Mouse (Mus musculus): Measurements from ENCODE around the gene Atg2a.
A peak's percentile ranks its signal among the peaks of the same experiment; 100 is the strongest.
"Not testable (repeated sequence)": the region's sequence is repeated elsewhere in the genome, so short reads cannot be mapped to it uniquely, and the experiment has no call there.

Atg2a gene

DNA sequence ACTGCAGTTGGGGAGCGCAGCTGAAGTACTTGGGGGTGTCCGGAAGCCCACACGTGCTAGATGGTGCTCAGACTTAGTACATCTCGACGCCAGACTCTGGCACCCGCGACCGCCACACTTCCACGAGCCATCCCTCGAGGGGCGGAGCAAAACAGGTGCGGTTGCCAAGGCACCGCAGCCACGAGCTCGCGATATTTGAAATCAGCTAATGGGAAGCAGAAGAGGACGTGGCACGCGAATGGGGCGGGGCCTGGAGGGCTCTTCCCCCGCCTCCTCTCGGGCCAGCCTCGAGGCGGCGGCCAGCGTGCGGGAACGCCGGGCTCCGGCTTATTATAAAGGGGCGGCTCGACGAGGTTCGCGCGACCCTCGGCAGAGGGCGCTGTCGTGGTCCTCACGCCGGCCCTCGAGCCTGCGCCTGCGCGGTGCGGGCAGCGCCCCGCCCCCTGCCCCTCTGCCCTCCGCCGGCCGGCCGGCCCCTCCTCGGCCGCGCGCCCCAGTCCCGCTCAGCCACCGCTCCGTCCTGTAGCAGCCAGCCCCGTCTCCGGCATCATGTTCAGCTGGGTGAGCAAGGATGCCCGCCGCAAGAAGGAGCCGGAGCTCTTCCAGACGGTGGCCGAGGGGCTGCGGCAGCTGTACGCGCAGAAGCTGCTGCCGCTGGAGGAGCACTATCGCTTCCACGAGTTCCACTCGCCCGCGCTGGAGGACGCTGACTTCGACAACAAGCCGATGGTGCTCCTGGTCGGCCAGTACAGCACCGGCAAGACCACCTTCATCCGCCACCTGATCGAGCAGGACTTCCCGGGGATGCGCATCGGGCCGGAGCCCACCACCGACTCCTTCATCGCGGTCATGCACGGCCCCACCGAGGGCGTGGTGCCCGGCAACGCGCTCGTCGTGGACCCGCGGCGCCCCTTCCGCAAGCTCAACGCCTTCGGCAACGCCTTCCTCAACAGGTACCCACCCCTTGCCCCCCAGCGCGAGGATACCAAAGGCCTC is 35.3 kb downstream of the Atg2a start, which contains the start of gene Ehd1:
Gene Ehd1, plus strand, starts transcription at position 300 of the 996 bp plus-strand sequence.
- DNase-seq, result peak; percentile 98 to 99

DNA sequence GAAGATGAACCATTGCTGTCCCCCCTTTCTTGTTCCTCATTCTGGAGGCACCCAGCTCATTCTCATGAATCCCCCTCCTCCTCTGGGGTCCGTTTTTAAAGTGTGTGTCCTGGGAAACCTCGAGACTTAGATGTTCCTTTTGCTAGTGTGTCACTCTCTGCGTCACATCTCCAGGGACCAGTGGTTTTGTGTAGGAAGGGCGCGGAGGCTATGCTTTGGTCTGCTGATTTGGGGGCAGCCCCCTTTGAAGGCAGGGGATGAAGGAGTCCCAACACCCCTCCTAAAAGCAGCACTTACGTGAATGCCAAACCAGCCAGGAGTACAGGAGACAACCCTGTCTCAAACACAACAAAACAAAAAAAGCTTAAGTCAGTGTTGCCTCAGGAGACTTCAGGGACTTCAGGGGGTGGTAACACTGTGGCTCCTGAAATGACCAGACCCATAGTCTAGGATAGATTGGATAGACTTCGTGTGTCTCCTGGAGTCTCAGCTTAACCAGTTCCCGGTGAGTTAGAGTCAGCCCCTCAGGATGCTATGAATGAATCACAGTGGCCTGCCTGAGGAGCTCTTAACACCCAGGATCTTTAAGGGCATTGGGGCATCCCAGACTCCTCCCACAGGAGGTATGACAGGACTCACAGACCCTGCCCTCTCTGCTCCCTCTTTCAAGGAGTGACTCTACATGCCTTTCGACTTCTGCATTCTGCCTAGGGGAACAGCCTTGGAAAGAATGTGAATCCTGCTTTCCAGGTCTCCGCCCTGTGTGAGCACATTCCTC is 36.4 kb downstream of the Atg2a start:
- peak; percentile 64 to 68 for DNase-seq

DNA sequence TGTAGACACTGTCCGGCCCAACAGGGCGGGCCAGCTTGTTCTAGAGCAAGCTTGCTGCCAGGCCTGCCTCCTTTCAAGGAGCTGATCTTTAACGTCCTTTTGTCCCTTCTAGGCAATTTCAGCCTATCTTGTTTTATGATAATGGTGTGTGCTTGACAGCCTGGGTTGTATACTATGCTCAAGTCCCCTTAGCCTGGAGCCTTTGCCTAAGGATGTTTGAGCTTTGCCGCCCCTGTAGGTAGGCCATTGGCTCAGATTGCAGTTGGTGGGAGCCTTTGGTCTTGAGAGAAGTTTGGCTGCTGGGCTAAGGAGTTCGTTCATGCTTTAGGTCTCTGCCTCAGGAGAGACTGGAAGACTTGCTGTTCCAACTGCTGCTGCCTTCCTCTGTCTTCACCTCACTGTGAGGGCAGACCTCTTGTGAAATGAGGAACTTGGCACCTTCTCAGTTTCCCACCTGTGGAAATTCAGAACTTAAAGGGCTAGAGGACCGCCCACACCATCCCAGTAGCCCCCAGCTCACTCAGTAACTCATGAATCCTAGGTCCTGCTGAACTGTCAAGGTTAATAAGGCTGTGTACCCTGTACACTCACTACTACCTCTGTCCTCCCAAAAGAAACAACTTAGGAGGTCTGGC is 37.1 kb downstream of the Atg2a start:
- no peak for DNase-seq

DNA sequence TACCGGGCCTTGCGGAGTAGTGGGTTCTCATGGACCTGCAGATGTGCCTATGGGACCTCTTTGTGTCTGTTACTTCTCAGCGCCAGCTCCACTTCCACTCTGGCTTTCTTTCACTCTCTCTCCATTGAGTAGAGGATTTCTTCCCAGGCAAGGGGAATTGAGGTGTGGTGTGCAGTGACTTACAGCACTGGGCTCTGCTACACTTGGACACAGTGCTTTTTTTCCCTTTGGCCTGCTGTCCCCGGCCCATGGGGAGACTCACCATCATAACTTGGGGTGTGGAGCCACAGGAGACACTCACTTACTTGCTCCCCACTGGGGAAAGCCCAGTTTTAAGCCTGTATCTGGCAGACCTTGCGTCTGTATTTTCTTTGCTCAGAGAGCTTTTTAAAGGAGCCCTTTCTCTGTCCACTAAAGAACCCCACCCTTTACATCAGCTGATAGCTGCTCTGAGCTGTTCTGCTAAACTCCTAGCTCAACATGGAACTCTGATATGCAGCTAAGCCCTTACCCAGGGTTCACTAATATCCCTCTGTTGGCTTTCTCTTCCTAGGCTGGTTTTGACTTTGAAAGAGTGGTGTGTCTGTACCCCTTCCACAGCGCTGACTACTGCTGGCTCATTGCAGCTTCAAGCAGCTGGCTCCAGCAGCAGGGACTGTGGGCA is 38.1 kb downstream of the Atg2a start:
- no peak for DNase-seq

DNA sequence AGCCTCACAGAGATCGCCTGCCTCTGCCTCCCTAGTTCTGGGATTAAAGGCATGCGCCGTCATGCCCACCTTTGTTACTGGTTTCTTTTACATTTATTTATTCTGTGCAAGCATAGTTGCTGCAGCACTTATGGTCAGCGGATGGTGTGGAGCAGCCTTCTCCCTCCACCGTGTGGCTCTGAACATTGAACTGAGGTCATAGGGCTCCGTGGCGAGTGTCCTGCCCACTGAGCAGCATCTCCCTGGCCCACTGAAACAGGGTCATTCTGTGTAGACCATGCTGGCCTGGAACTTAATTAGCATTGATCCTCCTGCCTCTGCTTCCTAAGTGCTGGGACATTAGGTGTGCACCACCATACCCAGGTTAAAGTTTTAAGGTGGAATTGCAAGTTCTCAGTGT is 39.1 kb downstream of the Atg2a start:
- DNase-seq, result no peak

DNA sequence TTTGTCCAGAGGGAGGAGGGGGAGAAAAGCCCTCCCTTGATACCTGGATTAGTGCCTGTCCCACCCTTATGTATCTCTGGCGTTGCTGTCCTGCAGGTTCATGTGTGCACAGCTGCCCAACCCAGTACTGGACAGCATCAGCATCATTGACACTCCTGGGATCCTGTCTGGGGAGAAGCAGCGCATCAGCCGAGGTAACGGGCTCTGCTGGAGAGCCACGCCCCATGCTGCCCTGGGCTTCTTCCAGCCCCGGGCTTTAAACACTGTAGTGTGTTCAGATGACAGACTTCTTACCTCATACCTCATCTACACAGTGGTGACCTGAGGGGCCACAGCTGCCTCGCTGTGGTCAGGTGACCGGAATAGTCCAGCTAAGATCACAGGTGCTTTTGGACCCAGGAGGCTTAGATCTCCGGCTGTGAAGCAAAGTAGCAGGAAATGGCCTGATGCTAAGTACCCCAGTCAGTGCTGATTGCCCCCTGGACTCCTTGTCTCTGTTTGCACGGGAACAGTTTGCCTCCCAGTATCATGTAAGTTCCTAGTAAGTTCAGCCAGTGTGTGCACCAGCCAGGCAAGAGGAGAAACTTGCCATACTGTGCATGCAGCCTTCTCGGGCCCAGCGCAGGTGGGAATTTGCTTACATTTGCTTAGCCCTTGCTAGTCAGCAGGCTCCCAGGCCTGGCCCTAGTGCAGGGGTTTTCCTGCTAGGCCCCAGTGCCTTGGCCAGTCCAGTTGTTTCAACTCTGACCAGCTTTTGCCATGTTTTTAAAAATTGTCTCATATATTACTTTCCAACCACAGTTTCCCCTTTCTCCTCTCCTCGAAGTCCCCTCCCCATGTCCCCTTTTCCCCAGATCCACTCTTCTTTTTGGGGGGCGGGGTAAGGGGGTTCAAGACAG is 39.9 kb downstream of the Atg2a start:
- no peak for DNase-seq

DNA sequence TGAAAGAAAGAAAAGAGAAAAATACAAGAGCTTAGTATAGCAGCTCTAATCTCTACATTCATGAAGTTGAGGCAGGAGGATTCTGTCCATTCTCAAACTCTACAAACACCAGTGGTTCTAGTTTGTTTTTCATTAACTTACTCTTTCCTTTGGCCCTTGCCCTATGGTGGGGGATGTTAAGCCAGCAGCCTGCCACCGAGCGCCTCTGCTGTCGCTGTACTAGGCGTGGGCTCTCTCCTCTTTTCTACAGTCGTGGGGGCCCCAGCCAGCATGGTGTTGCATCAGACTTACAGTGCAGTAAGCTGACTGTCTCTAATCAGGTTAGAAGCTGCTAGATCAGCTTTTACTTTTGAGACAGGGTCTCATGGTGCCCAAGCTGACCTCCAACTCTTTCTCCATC is 41.5 kb downstream of the Atg2a start:
- no peak for DNase-seq

DNA sequence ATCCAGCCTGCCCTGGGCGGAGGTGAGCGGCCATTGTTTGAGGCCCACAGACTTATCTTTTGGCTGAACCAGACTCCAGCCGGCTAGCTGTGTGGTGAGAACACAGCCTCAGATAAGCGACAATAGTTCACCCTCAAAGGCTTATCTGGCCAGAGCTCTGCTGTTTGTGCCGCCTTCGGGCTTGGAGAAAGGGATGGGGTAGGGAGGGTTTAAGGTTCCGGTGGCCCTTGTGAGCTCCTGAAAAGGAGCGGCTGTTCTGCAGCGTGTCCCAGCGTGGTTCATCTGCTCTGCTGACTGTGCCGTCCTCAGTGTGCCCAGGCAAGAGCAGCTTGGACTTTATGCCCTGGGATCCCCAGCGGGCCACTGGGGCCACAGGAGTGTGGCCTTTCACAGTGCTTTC is 43.0 kb downstream of the Atg2a start:
- no peak for DNase-seq

DNA sequence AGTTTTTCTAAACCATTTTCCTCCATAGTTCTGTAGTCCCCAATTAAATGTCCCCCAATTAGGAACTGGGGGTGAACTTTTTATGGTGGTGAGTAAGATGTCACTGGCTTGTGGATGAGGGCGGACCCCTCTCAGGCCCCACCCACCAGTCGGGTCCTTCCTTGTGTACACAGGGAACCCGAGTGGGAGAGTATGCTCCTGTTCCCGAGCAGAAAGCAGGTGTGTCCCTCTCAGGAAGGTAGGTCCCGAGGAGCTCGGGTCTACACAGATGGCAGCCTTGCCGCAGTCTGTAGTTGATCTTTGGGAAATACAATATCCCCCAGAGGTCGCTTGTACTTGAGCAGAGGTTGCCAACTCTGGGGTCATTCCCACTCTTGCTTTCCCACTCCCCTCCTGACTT is 43.8 kb downstream of the Atg2a start:
- DNase-seq, result no peak

DNA sequence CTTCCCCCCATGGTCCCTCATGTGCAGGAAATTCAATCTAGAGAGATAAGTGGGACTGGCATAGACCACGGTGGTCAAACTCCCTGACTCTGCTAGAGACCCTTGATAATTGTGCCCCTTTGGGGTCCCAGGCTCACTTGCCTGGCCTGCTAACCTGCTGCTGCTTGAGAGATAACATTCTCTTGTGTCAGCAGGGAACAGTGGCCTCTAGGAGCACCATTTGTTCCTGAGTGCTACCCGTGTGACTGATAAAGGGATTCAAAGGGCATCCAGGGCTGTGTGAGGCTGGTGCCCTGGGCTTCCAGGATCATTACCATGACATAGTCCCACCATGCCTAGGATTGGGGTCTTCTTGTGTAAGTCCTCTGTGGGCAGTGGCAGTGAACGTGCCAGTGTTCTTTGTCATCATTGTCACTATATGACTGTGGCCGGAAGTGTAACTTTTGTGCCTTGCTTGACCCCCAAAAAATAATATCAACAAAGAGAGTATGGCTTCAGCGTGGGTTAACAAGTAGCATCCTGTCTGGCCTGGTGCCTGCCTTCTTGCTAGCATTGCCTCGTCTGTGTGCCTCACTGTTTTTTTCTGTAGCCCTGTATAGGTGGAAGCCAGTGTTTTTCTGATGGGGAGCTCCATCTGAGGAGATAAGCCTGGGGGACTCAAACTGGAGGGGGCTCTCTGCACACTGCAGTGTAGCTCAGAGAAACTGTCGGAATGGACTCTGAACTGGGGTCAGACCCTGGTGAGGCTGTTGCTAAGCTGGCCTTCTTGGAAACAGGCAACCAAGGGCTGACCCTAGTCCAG is 44.4 kb downstream of the Atg2a start:
- no peak for DNase-seq

DNA sequence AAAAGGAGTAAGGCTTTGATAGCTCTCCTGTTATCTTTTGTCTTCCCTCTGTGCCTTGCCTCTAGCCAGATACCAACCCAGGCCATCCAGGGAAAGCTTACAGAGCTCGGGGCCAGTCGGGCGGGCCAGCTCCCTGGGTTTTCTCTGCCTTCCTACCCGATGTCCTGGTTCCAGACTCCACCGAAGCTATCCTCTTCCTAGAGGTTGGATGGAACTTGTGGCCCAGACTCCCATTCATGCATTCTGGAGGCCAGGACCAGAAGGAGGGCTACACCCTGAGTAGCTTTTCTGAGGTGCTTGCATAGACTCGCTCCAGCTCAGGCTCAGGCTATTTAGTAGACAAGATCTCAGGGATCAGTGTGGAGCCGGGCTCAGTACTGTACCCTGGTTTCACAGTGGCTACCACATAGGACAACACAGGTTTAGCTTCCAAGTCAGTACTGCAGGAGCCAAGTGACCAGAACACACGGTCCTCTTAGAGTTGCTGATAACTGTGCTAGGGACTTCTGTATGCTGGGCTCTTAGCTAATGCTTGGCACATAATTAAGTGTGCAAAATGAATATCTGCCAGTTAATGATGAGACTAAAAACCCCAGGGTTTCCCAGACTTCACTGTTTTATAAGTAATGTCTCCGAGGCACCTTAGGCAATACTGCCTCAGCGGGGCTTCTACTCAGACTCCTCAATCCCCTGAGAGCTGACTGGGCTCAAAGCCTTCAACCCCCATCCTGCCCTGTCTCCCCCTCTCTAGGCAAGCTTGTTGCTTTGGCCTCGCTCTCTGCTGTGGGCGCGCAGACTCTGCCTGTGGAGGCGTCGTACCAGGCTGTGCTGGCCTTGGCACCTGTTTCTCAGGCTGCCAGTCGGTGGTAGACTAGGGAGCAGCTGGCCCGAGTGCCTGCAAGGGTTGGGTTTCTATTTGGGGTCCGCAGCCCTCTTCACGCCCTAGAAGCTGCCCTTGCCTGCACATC is 45.2 kb downstream of the Atg2a start:
- DNase-seq, result peak; percentile 74 to 77

DNA sequence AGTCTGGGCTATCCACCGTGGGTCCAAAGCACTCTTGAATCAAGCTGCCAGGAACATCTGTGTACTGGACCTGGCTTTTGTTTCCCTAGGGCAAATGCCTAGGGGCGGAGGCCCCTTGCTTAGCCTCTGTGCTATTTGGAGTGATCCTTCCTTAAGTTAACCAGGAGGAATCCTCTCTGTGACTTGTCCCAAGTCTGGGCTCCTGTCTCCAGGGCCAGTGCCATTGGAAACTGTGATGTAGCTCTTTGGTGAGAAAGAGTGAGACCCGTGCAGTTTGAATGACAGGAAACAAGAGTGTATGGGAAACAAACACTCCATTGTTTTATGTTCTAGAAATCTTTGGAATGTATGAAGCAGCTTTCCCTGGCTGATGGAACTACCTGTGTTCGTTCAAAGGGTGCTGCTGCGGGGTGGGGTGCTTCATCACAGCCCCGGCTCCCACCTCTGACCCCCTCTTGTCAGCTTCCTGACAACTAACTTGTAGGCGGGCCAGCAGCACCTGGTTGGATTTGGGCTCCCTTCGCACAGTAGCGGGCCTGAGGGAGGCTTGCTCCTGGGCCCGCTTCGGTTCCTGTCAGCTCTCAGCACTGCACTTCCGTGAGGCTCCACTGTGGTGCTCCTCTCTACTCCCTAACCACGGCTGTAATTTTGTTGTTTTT is 46.9 kb downstream of the Atg2a start:
- peak in 1 of 2 experiments; percentile 35 for DNase-seq

DNA sequence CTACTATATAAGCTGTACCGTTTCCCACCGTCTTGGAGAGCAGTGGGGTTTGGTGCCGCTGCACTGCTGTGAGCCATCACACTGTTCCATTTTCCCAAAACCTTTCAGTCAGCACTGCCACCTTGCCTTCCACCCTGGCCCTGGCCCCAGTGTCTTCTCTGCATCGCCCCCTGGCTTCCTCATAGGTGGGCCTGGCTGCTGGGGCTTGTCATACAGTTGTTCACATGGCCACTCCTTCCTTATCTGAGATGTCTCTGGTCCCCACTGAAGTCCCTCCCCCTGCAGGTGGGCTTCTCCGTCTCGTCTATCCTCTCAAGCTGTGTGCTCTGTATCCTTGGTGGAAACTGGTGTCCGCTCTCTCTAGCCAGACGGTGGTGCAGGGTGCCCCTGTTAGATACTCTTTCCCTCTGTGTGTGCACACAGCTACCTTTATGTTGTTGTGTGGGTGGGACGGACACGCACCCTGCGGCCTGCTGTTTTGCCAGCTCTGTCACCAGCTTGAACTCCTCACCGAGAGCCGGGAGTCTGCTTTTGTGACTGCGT is 48.3 kb downstream of the Atg2a start:
- peak in 1 of 2 experiments; percentile 34 for DNase-seq

DNA sequence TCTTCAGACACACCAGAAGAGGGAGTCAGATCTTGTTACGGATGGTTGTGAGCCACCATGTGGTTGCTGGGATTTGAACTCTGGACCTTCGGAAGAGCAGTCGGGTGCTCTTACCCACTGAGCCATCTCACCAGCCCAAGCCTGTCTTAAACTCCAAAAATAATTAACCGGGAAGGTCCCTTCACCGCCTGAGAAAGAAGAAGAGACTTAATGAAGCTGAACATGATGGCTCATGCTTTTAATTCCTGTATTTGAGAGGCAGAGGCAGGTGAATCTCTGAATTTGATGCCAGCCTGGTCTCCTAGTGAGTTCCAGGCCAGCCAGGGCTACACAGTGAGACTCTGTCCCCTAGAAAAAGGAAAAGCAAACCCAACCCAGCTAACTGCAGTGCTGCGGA is 49.2 kb downstream of the Atg2a start:
- not testable (repeated sequence) for DNase-seq

DNA sequence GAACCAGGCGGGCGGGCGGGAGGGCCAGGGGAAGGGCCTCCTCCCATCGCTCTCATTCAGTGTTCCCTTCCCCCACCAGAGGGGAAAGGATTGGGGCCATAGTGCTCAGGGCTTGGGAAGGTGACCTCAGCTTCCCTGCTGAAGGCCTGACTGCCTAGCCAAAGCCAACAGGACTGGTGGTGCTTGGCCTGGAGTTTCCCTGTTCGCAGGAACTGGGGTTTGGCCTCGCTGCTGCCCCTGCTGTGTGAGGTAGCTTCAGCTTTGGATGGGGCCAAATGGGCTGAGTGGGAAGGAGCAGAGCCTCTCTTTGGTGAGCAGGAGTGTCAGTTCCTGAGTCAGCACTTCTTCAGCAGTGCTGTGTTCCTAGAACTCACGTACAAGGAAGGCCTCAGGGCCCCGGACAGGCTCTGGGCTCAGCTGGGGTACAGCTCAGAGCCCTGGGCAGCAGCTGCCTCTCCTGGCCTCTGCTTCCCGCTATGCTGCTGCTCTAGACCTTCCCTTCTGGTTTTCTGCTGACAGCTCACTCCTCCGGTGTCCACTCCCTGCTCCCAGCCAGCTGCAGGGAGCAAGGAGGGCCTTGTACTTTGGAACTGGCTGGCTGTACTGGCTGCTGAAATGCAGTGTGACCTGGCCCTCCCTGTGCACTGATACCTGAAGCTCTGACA is 49.8 kb downstream of the Atg2a start:
- peak; percentile 83 to 84 for DNase-seq

DNA sequence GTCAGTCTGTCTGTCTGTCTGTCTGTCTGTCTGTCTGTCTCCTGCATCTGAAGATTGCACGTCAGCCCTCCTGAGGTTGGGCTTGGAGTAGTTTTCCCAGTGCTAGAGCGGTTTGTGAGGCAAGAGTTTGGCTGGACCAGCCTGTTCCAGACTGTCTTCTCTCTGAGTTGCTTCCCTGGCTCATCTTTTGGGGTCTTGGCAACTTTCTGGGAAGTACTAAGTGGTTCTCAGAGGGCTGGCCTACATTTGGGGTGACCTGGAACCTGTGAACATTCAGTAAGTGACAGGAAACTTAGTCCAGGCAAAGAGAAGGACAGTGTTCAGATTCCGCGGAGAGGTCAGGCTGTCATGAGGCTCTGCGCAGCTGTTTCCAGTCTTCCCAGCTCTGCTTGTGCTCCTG is 50.8 kb downstream of the Atg2a start:
- no peak for DNase-seq

DNA sequence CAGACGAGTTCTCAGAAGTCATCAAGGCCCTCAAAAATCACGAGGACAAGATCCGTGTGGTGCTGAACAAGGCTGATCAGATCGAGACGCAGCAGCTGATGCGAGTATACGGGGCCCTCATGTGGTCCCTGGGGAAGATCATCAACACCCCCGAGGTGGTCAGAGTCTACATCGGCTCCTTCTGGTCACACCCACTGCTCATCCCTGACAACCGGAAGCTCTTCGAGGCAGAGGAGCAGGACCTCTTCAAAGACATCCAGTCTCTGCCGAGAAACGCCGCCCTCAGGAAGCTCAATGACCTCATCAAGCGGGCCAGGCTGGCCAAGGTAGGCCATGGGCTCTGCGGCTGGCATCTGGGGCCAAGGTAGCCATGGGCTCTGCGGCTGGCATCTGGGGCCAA is 52.8 kb downstream of the Atg2a start:
- DNase-seq, result no peak
